Mouse (Mus musculus): ENCODE data around the gene Wdr63. TPM values are rescaled to one million over a fixed set of nuclear protein-coding genes. Genes with fewer than 3 reads are reported as not detected.

Gene Wdr63
- total RNA-seq, 2 experiments from 2014 or later, result 0.64 TPM; not detected in 1

DNA sequence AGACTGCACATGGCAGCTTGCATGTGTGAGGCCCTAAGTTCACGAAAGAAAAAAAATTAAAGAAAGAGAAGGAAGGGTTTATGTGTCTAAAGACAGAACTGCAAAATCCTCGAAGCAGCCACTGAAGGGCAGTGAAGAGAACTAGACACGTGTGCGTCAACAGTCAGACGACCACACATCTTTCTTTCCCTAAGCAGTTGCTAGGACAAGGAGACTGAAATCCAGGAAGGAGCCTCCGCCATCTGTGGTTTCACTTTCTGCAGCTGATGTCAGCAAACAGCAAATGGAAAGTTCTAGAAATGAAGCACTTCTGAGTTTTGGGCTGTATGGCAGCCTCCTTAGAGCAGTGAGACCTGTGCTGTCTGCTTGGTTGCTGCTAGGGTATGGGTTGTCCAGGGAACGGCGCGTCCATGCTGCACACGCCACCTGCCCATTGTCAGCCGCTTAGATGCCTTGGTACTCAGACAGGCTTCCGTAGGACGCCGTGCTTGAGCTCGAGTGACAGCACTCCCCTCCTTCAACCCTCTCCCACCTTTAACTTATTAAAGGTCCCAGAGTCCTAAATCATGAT lies 48.5 kb downstream of the Wdr63 start:
- intact Hi-C loops (cut with DNase I), result loop anchor here (5.0 kb wide), 1 partner anchor 107 kb away; no protein-coding TSS in a partner anchor
- no peak for DNase-seq (ENCODE audit: low spot score in 2 of 2)

DNA sequence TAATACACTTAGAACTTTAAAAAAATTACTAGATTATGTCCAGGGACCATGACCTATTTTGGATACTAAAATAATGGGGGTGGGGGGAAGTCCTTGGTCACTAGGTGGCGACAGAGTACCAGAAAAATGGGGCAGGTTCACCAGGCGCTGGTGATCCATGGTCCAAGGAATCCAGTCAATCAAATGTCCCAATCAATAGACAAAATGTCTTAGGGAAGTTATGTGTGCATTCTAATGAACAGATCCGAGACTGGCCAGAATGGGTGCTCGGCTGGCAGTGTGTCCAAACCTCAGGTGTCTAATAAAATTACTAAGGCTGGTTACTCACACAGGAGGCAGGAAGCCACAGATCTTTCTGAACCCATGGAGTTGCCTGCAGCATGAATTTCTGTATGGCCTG lies 49.7 kb downstream of the Wdr63 start:
- peak in 1 of 2 experiments; percentile 22 for DNase-seq (ENCODE audit: low spot score in 2 of 2)
- intact Hi-C loops (cut with DNase I), result loop anchor here (1.0 to 5.0 kb wide), 2 partner anchors 106 to 120 kb away; no protein-coding TSS in a partner anchor

DNA sequence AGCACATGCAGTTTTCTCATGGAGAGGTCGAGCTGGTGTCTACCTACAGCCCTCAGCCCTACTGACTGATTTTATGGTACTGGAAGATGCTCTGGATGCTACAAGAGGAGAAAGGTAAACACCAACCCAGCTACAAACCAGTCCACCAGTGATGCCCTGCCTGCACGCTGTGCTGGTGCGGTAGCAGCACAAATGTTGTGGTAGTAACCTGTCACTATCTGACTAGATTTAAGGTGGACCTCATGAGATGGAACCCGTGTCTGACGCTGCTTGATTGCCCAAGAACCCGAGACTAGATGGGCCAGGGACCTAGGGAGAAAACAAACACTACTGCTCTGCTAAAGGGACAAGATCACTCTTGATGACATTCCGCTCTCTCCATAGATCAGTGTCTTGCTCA lies 50.8 kb downstream of the Wdr63 start:
- intact Hi-C loops (cut with DNase I), result loop anchor here (5.0 kb wide), 1 partner anchor 105 kb away; no protein-coding TSS in a partner anchor
- no peak for DNase-seq (ENCODE audit: low spot score in 2 of 2)

DNA sequence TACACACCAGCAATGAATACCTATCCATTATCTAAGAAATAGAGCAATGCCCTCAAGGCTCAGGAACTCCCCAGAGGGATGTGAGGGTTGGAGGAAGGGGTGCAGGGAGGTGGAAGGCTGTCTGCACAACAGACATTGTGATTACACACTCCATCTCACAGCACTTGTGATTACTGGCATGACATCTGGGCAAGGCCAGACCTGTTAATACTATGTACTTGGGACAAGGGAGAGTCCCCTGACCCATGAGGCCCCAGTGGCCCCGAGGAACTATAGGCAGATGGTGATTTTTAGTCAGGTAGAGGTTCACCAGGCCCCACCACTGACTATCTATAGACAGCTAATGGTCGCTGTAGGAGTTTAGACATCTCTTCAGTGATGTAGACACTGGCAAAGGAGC lies 54.1 kb downstream of the Wdr63 start:
- intact Hi-C loops (cut with DNase I), result no loop called here
- DNase-seq (ENCODE audit: low spot score in 2 of 2), result no peak

DNA sequence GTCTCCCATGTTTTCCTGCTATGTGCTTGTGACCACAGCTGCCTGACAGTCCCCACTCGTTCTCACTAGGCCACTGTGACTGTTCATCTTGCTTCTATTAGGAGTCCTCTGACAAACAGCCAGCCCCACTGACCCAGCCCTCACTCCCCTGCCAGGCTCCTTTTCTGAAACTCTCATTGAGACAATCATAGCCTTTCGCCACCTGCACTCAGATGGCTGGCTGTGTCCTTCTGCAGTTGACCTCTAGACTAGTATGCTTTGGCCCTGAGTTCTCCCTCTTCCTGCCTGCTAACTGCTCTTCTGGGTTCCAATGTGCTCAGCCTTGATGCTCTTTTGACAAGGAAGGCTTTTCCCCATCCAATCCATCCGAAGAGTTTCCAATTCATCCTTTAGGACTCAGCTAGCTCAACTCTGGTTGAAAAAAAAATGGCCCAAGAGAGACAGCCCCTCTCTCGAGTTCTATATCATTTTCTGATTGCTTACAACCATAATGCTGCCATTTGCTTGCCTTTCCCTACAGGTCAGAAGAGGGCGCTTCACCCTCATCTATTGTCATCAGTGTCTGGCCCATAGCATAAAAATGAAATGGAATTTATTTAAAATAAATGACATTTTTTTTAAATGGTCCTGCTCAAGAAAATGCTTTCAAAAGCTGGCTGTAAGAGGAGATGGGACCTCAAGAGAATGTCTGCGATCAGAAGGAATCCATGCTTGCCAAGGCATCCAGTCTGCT lies 54.7 kb downstream of the Wdr63 start:
- no peak for DNase-seq (ENCODE audit: low spot score in 2 of 2)
- intact Hi-C loops (cut with DNase I), result no loop called here

DNA sequence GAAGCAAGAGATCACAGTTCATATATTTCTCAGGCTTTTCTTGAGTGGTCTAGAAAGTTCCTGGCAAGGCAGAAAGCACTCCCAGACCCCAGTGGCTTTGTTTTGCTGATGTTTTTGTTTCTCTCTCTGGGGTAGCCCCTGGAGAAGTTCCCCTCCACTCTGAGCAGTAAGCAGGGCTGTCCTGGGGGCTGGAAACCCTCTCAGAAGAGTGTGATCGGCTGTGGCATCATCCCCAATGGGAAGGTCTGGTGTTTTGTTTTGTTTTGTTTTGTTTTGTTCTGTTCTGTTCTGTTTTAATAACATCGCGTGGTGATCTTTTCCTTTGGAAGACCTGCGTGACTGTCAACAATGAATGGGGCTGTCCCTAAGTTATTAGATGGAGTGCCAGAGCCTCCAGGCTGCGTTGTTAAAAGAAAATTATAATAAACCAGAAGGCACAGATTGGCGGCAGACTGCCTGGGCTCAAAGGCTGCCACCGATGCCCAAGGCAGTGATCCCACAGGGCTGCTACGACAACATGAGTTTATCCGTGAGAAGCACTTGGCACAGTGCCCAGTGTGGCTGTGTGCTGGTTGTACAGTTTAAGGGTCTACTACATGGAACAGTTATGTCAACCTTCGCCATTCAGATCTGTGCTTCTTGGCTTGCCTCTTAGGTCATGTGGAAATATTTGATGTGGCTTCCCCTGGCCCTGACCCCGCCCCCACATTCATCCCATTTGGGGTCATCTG lies 56.5 kb downstream of the Wdr63 start:
- intact Hi-C loops (cut with DNase I), result no loop called here
- no peak for DNase-seq (ENCODE audit: low spot score in 2 of 2)

DNA sequence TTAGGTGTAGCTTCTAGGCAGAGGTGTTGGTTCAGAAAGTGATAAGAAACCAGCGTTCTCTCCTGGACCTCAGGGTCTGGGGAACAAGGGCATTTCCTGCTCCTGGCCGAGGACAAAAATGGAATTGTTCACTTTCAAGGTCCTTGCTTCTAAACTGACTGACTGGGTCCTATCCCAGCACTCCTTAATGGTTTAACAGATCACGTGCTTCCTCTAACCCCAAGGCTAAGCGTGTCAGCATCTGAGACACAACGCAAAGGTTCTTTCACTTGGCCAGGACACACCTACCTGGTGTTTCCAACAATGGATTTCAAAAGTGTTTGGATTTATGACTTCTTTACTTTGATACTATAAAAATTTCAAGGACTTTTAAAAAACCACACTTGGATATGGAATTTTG lies 58.0 kb downstream of the Wdr63 start:
- intact Hi-C loops (cut with DNase I), result no loop called here
- DNase-seq (ENCODE audit: low spot score in 2 of 2), result no peak

DNA sequence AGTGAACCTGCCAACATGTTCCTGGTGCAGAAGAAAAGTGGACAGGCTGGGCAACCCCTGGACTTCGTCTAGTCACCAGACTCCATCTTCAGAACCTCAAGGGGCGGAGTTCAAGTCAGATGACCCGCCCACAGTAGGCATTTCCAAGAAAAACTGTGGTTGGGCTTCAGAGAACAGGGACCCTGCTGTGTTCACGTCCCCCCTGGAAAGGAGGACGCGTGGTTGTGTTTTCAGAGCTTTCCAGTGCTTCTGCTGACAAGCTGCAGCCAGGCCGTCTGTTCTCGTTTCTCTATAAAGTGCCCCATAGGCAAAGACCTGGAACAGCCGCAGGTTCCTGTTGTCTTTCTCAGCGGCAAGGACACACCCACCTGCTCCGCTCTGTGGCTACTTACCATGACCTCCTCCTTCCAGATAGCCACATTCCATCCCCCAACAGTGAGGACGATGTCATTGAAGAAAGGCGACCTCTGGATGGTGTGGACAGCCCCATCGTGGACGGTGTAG lies 60.2 kb downstream of the Wdr63 start:
- DNase-seq (ENCODE audit: low spot score in 2 of 2), result peak in 1 of 2 experiments; percentile 4
- intact Hi-C loops (cut with DNase I), result no loop called here

DNA sequence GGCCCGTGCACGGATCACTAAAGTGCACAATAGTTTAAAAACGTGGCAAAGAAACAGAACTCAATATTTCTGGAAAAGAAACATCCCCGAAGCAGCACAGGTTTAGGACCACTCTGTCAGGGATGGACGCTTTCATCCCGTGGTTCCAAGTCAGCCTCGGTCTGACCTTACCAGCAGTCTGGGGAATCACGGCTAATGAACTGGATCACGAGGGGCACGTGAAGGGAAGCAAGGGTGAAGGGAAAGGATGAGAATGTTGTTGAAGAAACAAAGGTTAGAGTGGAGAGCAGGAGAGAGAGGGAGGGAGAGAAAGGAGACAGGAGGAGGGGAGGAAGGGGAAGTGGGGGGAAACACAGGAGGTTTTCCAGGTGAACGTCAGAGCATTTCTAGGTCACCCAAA lies 61.9 kb downstream of the Wdr63 start:
- no peak for DNase-seq (ENCODE audit: low spot score in 2 of 2)
- intact Hi-C loops (cut with DNase I), result no loop called here

DNA sequence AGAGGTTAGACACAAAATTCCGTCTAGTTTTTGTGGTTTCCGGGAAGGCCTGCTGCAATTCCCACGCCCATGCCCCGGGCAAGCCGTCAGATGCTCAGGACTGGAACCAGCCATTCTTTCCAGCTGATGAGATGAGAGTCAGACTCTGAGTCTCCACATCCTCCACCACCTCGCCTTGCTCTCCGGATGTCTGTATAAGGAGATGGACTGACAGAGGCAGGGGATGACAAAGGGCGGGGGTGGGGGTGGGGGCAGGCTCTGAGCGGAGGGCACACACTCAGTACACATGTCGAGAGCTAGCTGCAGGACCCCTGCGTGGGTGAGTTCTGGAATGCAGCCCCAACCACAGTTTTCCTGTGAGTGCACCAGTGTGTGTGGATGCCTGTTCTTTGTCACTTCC lies 63.0 kb downstream of the Wdr63 start:
- intact Hi-C loops (cut with DNase I), result no loop called here
- DNase-seq (ENCODE audit: low spot score in 2 of 2), result no peak

DNA sequence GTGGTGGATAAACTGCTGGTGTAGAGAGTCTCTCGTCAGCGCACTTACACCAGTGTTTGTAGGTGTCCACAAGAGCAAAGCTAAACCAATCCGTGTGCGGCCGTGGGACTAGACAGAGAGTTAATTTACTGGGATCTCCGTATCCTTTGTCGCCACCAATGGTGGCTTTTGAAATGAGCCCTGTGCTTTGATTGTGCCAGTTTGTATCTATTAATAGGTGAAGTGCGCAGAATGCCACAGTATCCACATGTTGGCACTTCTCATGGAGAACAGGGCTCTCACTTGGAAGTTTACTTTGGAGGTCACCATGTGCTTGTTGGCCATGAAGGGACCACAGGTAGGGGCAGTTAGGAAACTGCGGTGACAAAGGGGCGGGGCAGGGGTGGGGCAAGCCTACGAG lies 66.5 kb downstream of the Wdr63 start:
- DNase-seq (ENCODE audit: low spot score in 2 of 2), result no peak
- intact Hi-C loops (cut with DNase I), result no loop called here

DNA sequence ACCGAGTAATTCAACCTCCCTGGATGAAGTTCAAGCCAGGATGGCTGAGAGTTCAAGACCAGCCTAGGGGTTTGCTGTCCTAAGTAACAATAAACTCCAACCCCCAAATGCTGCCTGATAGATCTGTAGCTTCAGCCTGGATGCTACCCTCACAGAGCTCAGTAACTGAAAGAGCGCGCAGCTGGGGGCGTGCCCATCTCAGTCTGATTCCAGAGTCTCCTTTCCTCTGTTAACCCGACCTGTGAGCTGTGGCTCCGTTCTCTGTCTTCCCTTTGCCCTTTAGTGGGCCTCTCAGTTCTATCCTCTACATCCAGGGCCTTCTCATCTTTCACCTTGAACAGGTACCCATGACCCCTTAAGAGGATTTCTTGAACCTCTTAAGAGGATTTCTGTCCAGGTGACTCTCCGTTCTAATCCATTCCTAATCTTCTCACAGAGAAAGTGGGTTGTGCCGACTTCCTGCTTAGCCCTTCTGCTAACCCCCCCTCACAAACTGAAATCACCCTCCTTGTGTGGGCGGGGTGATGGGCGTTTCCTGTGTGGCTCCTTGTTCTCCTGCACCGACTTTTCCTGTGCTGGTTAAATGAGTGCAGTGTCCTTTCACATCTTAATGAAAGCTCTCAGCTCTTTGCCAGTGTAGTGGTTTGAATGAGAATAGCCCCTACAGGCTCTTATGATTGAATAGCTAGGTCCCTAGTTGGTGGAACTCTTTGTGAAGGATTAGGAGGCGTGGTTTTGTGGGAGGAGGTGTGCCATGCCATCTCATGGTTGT lies 68.6 kb downstream of the Wdr63 start:
- intact Hi-C loops (cut with DNase I), result no loop called here
- DNase-seq (ENCODE audit: low spot score in 2 of 2), result no peak

DNA sequence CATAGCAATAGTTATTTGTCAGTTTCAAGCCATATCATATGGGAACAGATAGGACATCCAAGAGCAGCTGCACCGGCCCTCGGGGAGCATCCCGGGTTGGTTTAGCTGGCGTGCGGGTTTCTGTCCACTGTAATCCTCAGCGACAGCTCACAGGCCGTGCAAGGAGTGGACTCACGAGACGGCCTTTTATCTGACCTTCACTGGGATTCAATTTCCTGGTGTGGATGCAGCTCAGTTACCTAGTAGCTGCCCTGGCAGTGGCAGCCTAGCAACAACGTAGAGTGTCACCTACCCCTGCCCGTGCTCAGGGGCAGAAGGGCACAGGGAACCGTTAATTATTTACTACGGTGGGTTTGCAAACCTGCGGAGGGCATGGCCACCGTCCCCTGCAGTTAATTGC lies 70.0 kb downstream of the Wdr63 start:
- DNase-seq (ENCODE audit: low spot score in 2 of 2), result no peak
- intact Hi-C loops (cut with DNase I), result no loop called here

DNA sequence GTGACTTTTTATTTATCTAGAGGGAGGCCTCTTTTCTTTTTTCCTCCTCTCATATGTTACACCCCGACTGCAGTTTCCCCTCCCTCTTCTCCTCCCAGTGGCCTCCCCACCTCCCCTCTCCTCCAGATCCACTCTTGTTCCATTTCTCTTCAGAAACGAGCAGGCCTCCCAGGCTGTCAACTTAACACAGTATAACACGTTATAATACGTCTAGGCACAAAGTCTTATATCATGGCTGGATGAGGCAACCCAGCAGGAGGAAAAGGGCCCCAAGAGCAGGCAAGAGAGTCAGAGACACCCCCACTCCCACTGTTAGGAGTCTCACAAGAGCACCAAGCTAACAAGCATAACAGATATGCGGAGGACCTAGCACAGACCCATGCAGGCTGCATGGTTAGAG lies 75.0 kb downstream of the Wdr63 start:
- DNase-seq (ENCODE audit: low spot score in 2 of 2), result no peak
- intact Hi-C loops (cut with DNase I), result no loop called here

DNA sequence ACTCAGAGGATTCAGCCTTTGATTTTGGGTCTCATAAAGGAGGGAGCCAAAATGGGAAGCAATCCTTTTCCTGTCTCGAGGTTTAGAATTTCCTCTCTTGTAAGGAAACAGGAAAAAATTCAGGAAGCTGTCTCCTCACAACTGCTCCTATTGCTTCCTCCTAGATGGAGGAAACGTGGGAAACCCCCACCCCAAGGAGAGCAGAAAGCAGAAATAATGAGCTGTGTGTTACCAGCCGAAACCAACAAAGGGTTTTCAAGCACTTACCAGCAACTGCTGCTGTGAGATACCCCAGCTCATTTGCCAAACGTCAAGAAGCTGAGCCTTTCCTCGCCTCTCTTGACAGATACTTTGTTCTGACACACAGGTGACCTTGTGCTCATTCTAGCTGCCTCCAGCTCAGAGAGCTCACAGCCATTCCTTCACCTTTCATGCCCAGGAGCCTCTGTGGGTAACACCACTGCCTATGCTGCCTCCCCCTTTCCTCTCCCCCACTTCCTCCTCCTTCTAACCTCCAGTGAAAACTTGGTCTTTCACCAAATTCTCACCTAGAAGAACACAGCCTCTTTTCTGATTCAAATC lies 77.6 kb downstream of the Wdr63 start:
- intact Hi-C loops (cut with DNase I), result no loop called here

DNA sequence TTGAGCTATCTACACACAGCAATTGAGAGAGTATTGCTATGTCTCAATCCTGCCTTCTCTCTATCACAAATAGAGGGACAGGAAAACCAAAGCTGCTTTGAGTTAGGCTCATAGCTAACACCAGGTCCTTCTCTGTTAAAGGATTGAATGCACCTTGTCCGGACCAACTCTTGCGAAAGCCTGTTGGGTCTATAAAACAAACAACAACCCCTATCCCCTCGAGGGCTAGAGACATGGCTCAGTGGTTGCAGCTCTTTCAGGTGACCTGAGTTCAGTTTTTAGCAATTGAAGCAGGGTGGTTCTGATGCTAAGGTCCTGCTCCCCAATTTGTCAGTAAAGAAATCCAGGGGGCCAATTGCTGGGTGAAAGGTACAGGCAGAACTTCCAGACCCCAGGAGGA lies 78.7 kb downstream of the Wdr63 start:
- intact Hi-C loops (cut with DNase I), result no loop called here
- DNase-seq (ENCODE audit: low spot score in 2 of 2), result no peak

More for the DNA sequence above, 77.6 kb downstream of the Wdr63 start:
- no peak for DNase-seq (ENCODE audit: low spot score in 2 of 2)

DNA sequence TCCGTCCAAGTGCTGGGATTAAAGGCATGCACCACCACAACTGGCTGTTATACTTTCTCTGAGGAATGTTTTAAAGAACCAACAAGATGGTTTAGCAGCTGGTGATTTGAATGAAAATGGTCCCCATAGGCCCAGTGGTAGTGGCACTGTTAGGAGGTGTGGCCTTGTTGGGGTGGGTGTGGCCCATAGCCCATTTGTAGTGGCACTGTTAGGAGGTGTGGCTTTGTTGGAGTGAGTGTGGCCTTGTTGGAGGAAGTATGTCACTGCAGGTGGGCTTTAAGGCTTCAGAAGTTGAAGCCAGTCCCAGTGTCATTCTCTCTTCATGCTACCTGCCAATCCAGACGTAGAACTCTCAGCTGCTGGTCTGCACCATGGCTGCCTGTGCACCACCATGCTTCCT lies 79.5 kb downstream of the Wdr63 start:
- intact Hi-C loops (cut with DNase I), result no loop called here

DNA sequence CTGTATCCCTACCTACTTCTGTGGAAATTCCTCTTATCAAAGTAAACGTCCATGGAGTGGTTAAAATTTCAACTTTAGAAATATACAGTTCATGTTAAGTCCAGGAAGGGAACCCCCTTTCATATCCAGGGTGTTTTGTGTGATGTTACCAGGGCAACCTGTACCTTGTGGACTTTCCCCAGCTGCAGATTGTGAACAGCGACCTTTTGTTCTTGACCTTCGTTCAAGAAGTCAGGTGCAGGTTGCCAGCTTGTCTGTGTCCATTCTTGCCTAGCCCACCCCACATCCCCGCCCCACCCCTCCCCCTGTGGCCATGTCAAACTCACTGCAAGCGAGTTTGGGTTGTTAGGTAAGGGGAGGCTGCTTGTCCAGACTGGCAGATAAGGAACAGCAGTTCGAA lies 80.8 kb downstream of the Wdr63 start:
- no peak for DNase-seq (ENCODE audit: low spot score in 2 of 2)
- intact Hi-C loops (cut with DNase I), result no loop called here

More for the DNA sequence above, 79.5 kb downstream of the Wdr63 start:
- no peak for DNase-seq (ENCODE audit: low spot score in 2 of 2)

DNA sequence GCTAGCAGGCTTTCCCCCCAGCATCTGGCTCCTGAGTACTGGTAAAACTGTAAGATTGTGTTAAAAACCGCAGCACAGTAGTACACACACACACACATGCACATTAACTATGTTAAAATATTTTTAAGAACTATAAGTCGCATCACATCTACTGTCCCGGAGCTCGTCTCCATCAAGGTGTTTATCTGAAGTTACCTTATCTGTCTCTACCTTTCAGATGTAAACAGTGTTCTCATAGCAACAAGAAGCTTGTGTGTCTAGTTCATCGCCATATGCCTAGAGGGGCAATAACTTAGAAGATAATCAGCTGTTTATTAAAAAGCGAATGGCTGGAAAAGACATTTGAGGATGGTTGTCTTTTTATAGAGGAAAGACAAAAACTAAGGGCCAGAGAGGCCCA lies 82.4 kb downstream of the Wdr63 start:
- intact Hi-C loops (cut with DNase I), result no loop called here
- DNase-seq (ENCODE audit: low spot score in 2 of 2), result no peak

DNA sequence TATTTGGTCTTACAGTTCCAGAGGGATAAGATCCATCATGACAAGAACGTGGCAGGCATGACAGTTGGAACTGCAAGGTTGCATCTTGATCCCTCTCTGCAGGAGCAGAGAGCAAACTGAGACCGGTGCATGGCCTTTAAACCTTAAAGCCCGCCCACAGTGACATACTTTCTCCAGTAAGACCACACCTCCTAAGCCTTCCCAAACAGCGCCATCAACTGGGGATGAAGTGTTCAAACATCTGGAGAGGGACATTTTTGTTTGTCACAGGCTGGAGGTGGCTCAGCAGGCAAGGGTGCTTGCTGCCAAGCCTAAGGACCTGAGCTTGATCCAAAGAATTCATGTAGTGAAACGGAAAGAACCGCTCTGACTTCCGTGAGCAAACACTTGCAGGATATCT lies 83.2 kb downstream of the Wdr63 start:
- intact Hi-C loops (cut with DNase I), result no loop called here
- DNase-seq (ENCODE audit: low spot score in 2 of 2), result no peak

Measured in left cerebral cortex, postnatal 36 days (tissue).